Mouse (Mus musculus) c-Kit-positive CD71-positive TER-119-negative erythroid progenitor cells, embryonic 14.5 days (primary cell): ENCODE data around the gene Usp11.
"Not testable (repeated sequence)": the region's sequence is repeated elsewhere in the genome, so short reads cannot be mapped to it uniquely, and the experiment has no call there.

ENCODE experiments used
- DNase-seq: peaks from one replicate; pipeline ENCODE4 v3.0.0-alpha.2; 2013; ENCODE audit warnings: low read depth

Usp11 gene

GRCm38 (mm10) chrX:20703741-20704290 is at the start of gene Usp11:
Gene Usp11 (plus strand): TSS chrX:20703906.
- no peak for DNase-seq

- no peak for DNase-seq
Observed at GRCm38 (mm10) chrX:20657593-20657992, 46.1 kb upstream of the Usp11 start.

GRCm38 (mm10) chrX:20658026-20658652 is 45.6 kb upstream of the Usp11 start, which contains the start of gene Uba1:
Gene Uba1 (plus strand): TSS chrX:20658326.
- DNase-seq = peak; percentile 74

GRCm38 (mm10) chrX:20658891-20659406 is 44.8 kb upstream of the Usp11 start:
- DNase-seq = no peak

GRCm38 (mm10) chrX:20662317-20662715 is 41.4 kb upstream of the Usp11 start:
- DNase-seq = no peak

- peak; percentile 83 for DNase-seq
Observed at GRCm38 (mm10) chrX:20662716-20663443, 40.8 kb upstream of the Usp11 start.

GRCm38 (mm10) chrX:20663444-20663790 is 40.3 kb upstream of the Usp11 start:
- no peak for DNase-seq

- DNase-seq = peak; percentile 84
Observed at GRCm38 (mm10) chrX:20687519-20688067, 16.1 kb upstream of the Usp11 start, which contains the start of gene Cdk16. Gene Cdk16 (plus strand): TSS chrX:20687954.

GRCm38 (mm10) chrX:20688068-20688547 is 15.6 kb upstream of the Usp11 start:
- DNase-seq = peak; percentile 53

- DNase-seq = no peak
Observed at GRCm38 (mm10) chrX:20688615-20689014, 15.1 kb upstream of the Usp11 start.

- DNase-seq = no peak
Observed at GRCm38 (mm10) chrX:20691566-20691965, 12.1 kb upstream of the Usp11 start.

GRCm38 (mm10) chrX:20692616-20693015 is 11.1 kb upstream of the Usp11 start:
- DNase-seq = no peak

- DNase-seq = no peak
Observed at GRCm38 (mm10) chrX:20695842-20696241, 7.9 kb upstream of the Usp11 start.

- DNase-seq = peak; percentile 46
Observed at GRCm38 (mm10) chrX:20704295-20705082, 783 bp downstream of the Usp11 start.

- DNase-seq = no peak
Observed at GRCm38 (mm10) chrX:20705083-20705402, 1.3 kb downstream of the Usp11 start.

GRCm38 (mm10) chrX:20728681-20729080 is 25.0 kb downstream of the Usp11 start:
- DNase-seq = no peak

- not testable (repeated sequence) for DNase-seq
Observed at GRCm38 (mm10) chrX:20730048-20730447, 26.3 kb downstream of the Usp11 start.

- no peak for DNase-seq
Observed at GRCm38 (mm10) chrX:20736479-20736878, 32.8 kb downstream of the Usp11 start.

- no peak for DNase-seq
Observed at GRCm38 (mm10) chrX:20748829-20749228, 45.1 kb downstream of the Usp11 start.

- DNase-seq = no peak
Observed at GRCm38 (mm10) chrX:20761201-20761600, 57.5 kb downstream of the Usp11 start.
